Mouse (Mus musculus): ENCODE data around the gene Grm2. TPM values are rescaled to one million over a fixed set of nuclear protein-coding genes. Genes with fewer than 3 reads are reported as not detected.
A peak's percentile ranks its signal among the peaks of the same experiment; 100 is the strongest.

Grm2 gene
- polyA plus RNA-seq, 1 experiment from 2014 or later, result 6.7 TPM

GRCm38 (mm10) chr9:106663200-106663599 lies 7.3 kb upstream of the Grm2 start:
- Histone ChIP-seq H3K27ac (ENCODE audit: low read depth, low read length) (no peak overlapping the region), H3K9me3 (replicated peaks; ENCODE audit: control insufficient read depth, low read length) (no peaks in the 10 kb centered on the region), H3K9ac (ENCODE audit: low read length) (no peak overlapping the region), H3K4me2 (ENCODE audit: low read length) (no peak overlapping the region), H3K4me3 (ENCODE audit: low read depth, low read length) (no peak overlapping the region), H3K4me1 (ENCODE audit: control insufficient read depth, insufficient read depth, low read length) (peaks cover 12% of the 10 kb centered on the region; the same call in 1 of the 2 replicates), H3K27me3 (replicated peaks; ENCODE audit: control insufficient read depth, insufficient read depth, low read length) (no peaks in the 10 kb centered on the region), H3K36me3 (ENCODE audit: control insufficient read depth, insufficient read depth, low read length) (peaks cover 37% of the 10 kb centered on the region)
- WGBS, result 79% methylated on average over 6 of the region's 6 CpGs
- DNase-seq (ENCODE audit: low spot score), result no peak
- no peak for ATAC-seq

GRCm38 (mm10) chr9:106659935-106660334 lies 4.1 kb upstream of the Grm2 start:
- Histone ChIP-seq H3K36me3 (ENCODE audit: control insufficient read depth, insufficient read depth, low read length) (peaks cover 38% of the 10 kb centered on the region), H3K4me1 (ENCODE audit: control insufficient read depth, insufficient read depth, low read length) (peaks cover 10% of the 10 kb centered on the region; the same call in 1 of the 2 replicates), H3K27me3 (replicated peaks; ENCODE audit: control insufficient read depth, insufficient read depth, low read length) (0 out of 2 replicates have a peak, but pooled peaks cover 8% of the 10 kb centered on the region), H3K9ac (ENCODE audit: low read length) (no peak overlapping the region), H3K4me2 (ENCODE audit: low read length) (no peak overlapping the region), H3K4me3 (ENCODE audit: low read depth, low read length) (no peak overlapping the region), H3K9me3 (replicated peaks; ENCODE audit: control insufficient read depth, low read length) (no peaks in the 10 kb centered on the region), H3K27ac (ENCODE audit: low read depth, low read length) (no peak overlapping the region)
- WGBS, result 82% methylated on average over 1 of the region's 1 CpGs
- no peak for ATAC-seq
- no peak for DNase-seq (ENCODE audit: low spot score)

- no peak overlapping the region for H3K27ac ChIP-seq (ENCODE audit: low read depth, low read length)
- DNase-seq (ENCODE audit: low spot score), result no peak
- H3K4me2 ChIP-seq (ENCODE audit: low read length), result no peak overlapping the region
- H3K4me1 ChIP-seq (ENCODE audit: control insufficient read depth, insufficient read depth, low read length), result peaks cover 5% of the 10 kb centered on the region; the same call in 1 of the 2 replicates
- 27% methylated on average over 7 of the region's 7 CpGs for WGBS
- no peak overlapping the region for H3K9ac ChIP-seq (ENCODE audit: low read length)
- 0 out of 2 replicates have a peak, but pooled peaks cover 10% of the 10 kb centered on the region for H3K27me3 ChIP-seq (replicated peaks; ENCODE audit: control insufficient read depth, insufficient read depth, low read length)
- H3K9me3 ChIP-seq (replicated peaks; ENCODE audit: control insufficient read depth, low read length), result no peaks in the 10 kb centered on the region
- no peak for ATAC-seq
- no peak overlapping the region for H3K4me3 ChIP-seq (ENCODE audit: low read depth, low read length)
- H3K36me3 ChIP-seq (ENCODE audit: control insufficient read depth, insufficient read depth, low read length), result peaks cover 38% of the 10 kb centered on the region
These were observed 3.6 kb upstream of the Grm2 start for GRCm38 (mm10) chr9:106659441-106659840.

- no peak overlapping the region for H3K4me3 ChIP-seq (ENCODE audit: low read depth, low read length)
- H3K36me3 ChIP-seq (ENCODE audit: control insufficient read depth, insufficient read depth, low read length), result peaks cover 37% of the 10 kb centered on the region
- 45% methylated on average over 5 of the region's 5 CpGs for WGBS
- H3K9ac ChIP-seq (ENCODE audit: low read length), result no peak overlapping the region
- peak overlapping the region; percentile 44; the same call in 1 of the 2 replicates for H3K27ac ChIP-seq (ENCODE audit: low read depth, low read length)
- no peaks in the 10 kb centered on the region for H3K9me3 ChIP-seq (replicated peaks; ENCODE audit: control insufficient read depth, low read length)
- DNase-seq (ENCODE audit: low spot score) (no peak), ATAC-seq (no peak)
- no peak overlapping the region for H3K4me2 ChIP-seq (ENCODE audit: low read length)
- H3K4me1 ChIP-seq (ENCODE audit: control insufficient read depth, insufficient read depth, low read length), result no peaks in the 10 kb centered on the region
- H3K27me3 ChIP-seq (replicated peaks; ENCODE audit: control insufficient read depth, insufficient read depth, low read length), result 0 out of 2 replicates have a peak, but pooled peaks cover 10% of the 10 kb centered on the region
These were observed 1.7 kb upstream of the Grm2 start for GRCm38 (mm10) chr9:106657592-106657991.

GRCm38 (mm10) chr9:106656820-106657219 lies 938 bp upstream of the Grm2 start:
- ATAC-seq (no peak), DNase-seq (ENCODE audit: low spot score) (no peak)
- Histone ChIP-seq H3K27me3 (replicated peaks; ENCODE audit: control insufficient read depth, insufficient read depth, low read length) (0 out of 2 replicates have a peak, but pooled peaks cover 10% of the 10 kb centered on the region), H3K4me2 (ENCODE audit: low read length) (no peak overlapping the region), H3K4me3 (ENCODE audit: low read depth, low read length) (no peak overlapping the region), H3K4me1 (ENCODE audit: control insufficient read depth, insufficient read depth, low read length) (no peaks in the 10 kb centered on the region), H3K9ac (ENCODE audit: low read length) (no peak overlapping the region), H3K36me3 (ENCODE audit: control insufficient read depth, insufficient read depth, low read length) (peaks cover 29% of the 10 kb centered on the region), H3K27ac (ENCODE audit: low read depth, low read length) (peak overlapping the region; percentile 44; the same call in 1 of the 2 replicates), H3K9me3 (replicated peaks; ENCODE audit: control insufficient read depth, low read length) (no peaks in the 10 kb centered on the region)
- WGBS, result 52% methylated on average over 5 of the region's 5 CpGs

GRCm38 (mm10) chr9:106652720-106653119 lies 3.2 kb downstream of the Grm2 start:
- no peaks in the 10 kb centered on the region for H3K4me1 ChIP-seq (ENCODE audit: control insufficient read depth, insufficient read depth, low read length)
- 83% methylated on average over 1 of the region's 1 CpGs for WGBS
- DNase-seq (ENCODE audit: low spot score), result no peak
- H3K9ac ChIP-seq (ENCODE audit: low read length), result no peak overlapping the region
- H3K27ac ChIP-seq (ENCODE audit: low read depth, low read length), result no peak overlapping the region
- no peak overlapping the region for H3K4me2 ChIP-seq (ENCODE audit: low read length)
- H3K36me3 ChIP-seq (ENCODE audit: control insufficient read depth, insufficient read depth, low read length), result no peaks in the 10 kb centered on the region
- ATAC-seq, result no peak
- 0 out of 2 replicates have a peak, but pooled peaks cover 10% of the 10 kb centered on the region for H3K27me3 ChIP-seq (replicated peaks; ENCODE audit: control insufficient read depth, insufficient read depth, low read length)
- H3K9me3 ChIP-seq (replicated peaks; ENCODE audit: control insufficient read depth, low read length), result no peaks in the 10 kb centered on the region
- no peak overlapping the region for H3K4me3 ChIP-seq (ENCODE audit: low read depth, low read length)

GRCm38 (mm10) chr9:106647226-106647625 lies 8.7 kb downstream of the Grm2 start:
- Histone ChIP-seq H3K27ac (ENCODE audit: low read depth, low read length) (no peak overlapping the region), H3K27me3 (replicated peaks; ENCODE audit: control insufficient read depth, insufficient read depth, low read length) (no peaks in the 10 kb centered on the region), H3K4me1 (ENCODE audit: control insufficient read depth, insufficient read depth, low read length) (no peaks in the 10 kb centered on the region), H3K4me2 (ENCODE audit: low read length) (no peak overlapping the region), H3K9ac (ENCODE audit: low read length) (no peak overlapping the region), H3K4me3 (ENCODE audit: low read depth, low read length) (no peak overlapping the region), H3K36me3 (ENCODE audit: control insufficient read depth, insufficient read depth, low read length) (no peaks in the 10 kb centered on the region), H3K9me3 (replicated peaks; ENCODE audit: control insufficient read depth, low read length) (no peaks in the 10 kb centered on the region)
- ATAC-seq, result no peak
- DNase-seq (ENCODE audit: low spot score), result no peak
- WGBS, result 81% methylated on average over 27 of the region's 27 CpGs

- no peak overlapping the region for H3K4me2 ChIP-seq (ENCODE audit: low read length)
- no peak for DNase-seq (ENCODE audit: low spot score)
- no peak overlapping the region for H3K27ac ChIP-seq (ENCODE audit: low read depth, low read length)
- no peaks in the 10 kb centered on the region for H3K36me3 ChIP-seq (ENCODE audit: control insufficient read depth, insufficient read depth, low read length)
- H3K4me3 ChIP-seq (ENCODE audit: low read depth, low read length), result no peak overlapping the region
- no peaks in the 10 kb centered on the region for H3K27me3 ChIP-seq (replicated peaks; ENCODE audit: control insufficient read depth, insufficient read depth, low read length)
- ATAC-seq, result no peak
- H3K9me3 ChIP-seq (replicated peaks; ENCODE audit: control insufficient read depth, low read length), result no peaks in the 10 kb centered on the region
- 80% methylated on average over 9 of the region's 9 CpGs for WGBS
- H3K4me1 ChIP-seq (ENCODE audit: control insufficient read depth, insufficient read depth, low read length), result no peaks in the 10 kb centered on the region
- H3K9ac ChIP-seq (ENCODE audit: low read length), result no peak overlapping the region
These were observed 10.1 kb downstream of the Grm2 start for GRCm38 (mm10) chr9:106645684-106646271.

GRCm38 (mm10) chr9:106643787-106644186 lies 12.1 kb downstream of the Grm2 start:
- ATAC-seq, result no peak

More at GRCm38 (mm10) chr9:106643787-106644186, 12.1 kb downstream of the Grm2 start:
- Histone ChIP-seq H3K4me2 (ENCODE audit: low read length) (no peak overlapping the region), H3K4me3 (ENCODE audit: low read depth, low read length) (no peak overlapping the region), H3K27ac (ENCODE audit: low read depth, low read length) (no peak overlapping the region), H3K9ac (ENCODE audit: low read length) (no peak overlapping the region), H3K36me3 (ENCODE audit: control insufficient read depth, insufficient read depth, low read length) (no peaks in the 10 kb centered on the region), H3K4me1 (ENCODE audit: control insufficient read depth, insufficient read depth, low read length) (no peaks in the 10 kb centered on the region), H3K27me3 (replicated peaks; ENCODE audit: control insufficient read depth, insufficient read depth, low read length) (no peaks in the 10 kb centered on the region), H3K9me3 (replicated peaks; ENCODE audit: control insufficient read depth, low read length) (no peaks in the 10 kb centered on the region)
- no peak for DNase-seq (ENCODE audit: low spot score)
- 75% methylated on average over 6 of the region's 6 CpGs for WGBS

Measured in forebrain, embryonic 14.5 days (tissue).